Mouse (Mus musculus) layer of hippocampus, postnatal 36 days (tissue): Measurements from ENCODE around the gene Fam189a2. TPM values are rescaled to one million over a fixed set of nuclear protein-coding genes. Genes with fewer than 3 reads are reported as not detected.

Source experiments
- DNase-seq, 2 experiments: peaks; one replicate each; pipeline ENCODE4 v3.0.0; 2022
- total RNA-seq, 2 experiments: library from RNA; stranded (reverse); gene quantifications; 2 replicates each; pipeline ENCODE4 v1.2.3; 2021

Gene Fam189a2
- total RNA-seq, 2 experiments from 2014 or later = 8.0 to 8.4 TPM

- no peak for DNase-seq
These were observed 59.4 kb downstream of the Fam189a2 start for GRCm38 (mm10) chr19:23971391-23971790.

- DNase-seq = no peak
These were observed 60.4 kb downstream of the Fam189a2 start for GRCm38 (mm10) chr19:23970374-23970773.

GRCm38 (mm10) chr19:23968862-23969225, 62.0 kb downstream of the Fam189a2 start:
- no peak for DNase-seq

- no peak for DNase-seq
These were observed 62.5 kb downstream of the Fam189a2 start for GRCm38 (mm10) chr19:23968125-23968861.

GRCm38 (mm10) chr19:23967156-23967555, 63.7 kb downstream of the Fam189a2 start:
- no peak for DNase-seq

- DNase-seq = no peak
These were observed 64.4 kb downstream of the Fam189a2 start for GRCm38 (mm10) chr19:23966376-23966775.

GRCm38 (mm10) chr19:23964401-23964910, 66.4 kb downstream of the Fam189a2 start:
- no peak for DNase-seq

GRCm38 (mm10) chr19:23961516-23961915, 69.3 kb downstream of the Fam189a2 start:
- DNase-seq = peak; percentile 69 to 72

- no peak for DNase-seq
These were observed 69.9 kb downstream of the Fam189a2 start for GRCm38 (mm10) chr19:23960831-23961447.

- no peak for DNase-seq
These were observed 70.5 kb downstream of the Fam189a2 start for GRCm38 (mm10) chr19:23960275-23960674.

- DNase-seq = no peak
These were observed 70.9 kb downstream of the Fam189a2 start for GRCm38 (mm10) chr19:23959870-23960269.

GRCm38 (mm10) chr19:23958925-23959324, 71.9 kb downstream of the Fam189a2 start:
- DNase-seq = no peak

GRCm38 (mm10) chr19:23957563-23957962, 73.3 kb downstream of the Fam189a2 start:
- no peak for DNase-seq

GRCm38 (mm10) chr19:23956299-23956975, 74.4 kb downstream of the Fam189a2 start:
- DNase-seq = no peak

- no peak for DNase-seq
These were observed 75.4 kb downstream of the Fam189a2 start for GRCm38 (mm10) chr19:23955461-23955860.

- DNase-seq = no peak
These were observed 82.4 kb downstream of the Fam189a2 start for GRCm38 (mm10) chr19:23948301-23949000.

- no peak for DNase-seq
These were observed 82.9 kb downstream of the Fam189a2 start for GRCm38 (mm10) chr19:23947871-23948270.

GRCm38 (mm10) chr19:23946751-23947150, 84.1 kb downstream of the Fam189a2 start:
- DNase-seq = no peak

- DNase-seq = no peak
These were observed 84.7 kb downstream of the Fam189a2 start for GRCm38 (mm10) chr19:23946026-23946685.

- no peak for DNase-seq
These were observed 87.9 kb downstream of the Fam189a2 start for GRCm38 (mm10) chr19:23942886-23943285.

- DNase-seq = no peak
These were observed 89.3 kb downstream of the Fam189a2 start for GRCm38 (mm10) chr19:23941422-23941949.

- DNase-seq = no peak
These were observed 100.0 kb downstream of the Fam189a2 start for GRCm38 (mm10) chr19:23930826-23931225.
